Mouse (Mus musculus): ENCODE data around the gene Socs3. TPM values are rescaled to one million over a fixed set of nuclear protein-coding genes. Genes with fewer than 3 reads are reported as not detected.

Gene Socs3
- polyA plus RNA-seq, 1 experiment, result 64.6 TPM

GRCm38 (mm10) chr11:117997085-117997484 lies 27.2 kb upstream of the Socs3 start:
- WGBS, result 87% methylated on average over 2 of the region's 2 CpGs
- no peak for DNase-seq (ENCODE audit: low read depth, low spot score)

- 29% methylated on average over 3 of the region's 3 CpGs for WGBS
Measured at GRCm38 (mm10) chr11:117996066-117996465, 26.2 kb upstream of the Socs3 start.

GRCm38 (mm10) chr11:117995661-117996060 lies 25.8 kb upstream of the Socs3 start:
- 29% methylated on average over 3 of the region's 3 CpGs for WGBS
- DNase-seq (ENCODE audit: low read depth, low spot score), result no peak

More at GRCm38 (mm10) chr11:117996066-117996465, 26.2 kb upstream of the Socs3 start:
- DNase-seq (ENCODE audit: low read depth, low spot score), result no peak

GRCm38 (mm10) chr11:117995255-117995654 lies 25.4 kb upstream of the Socs3 start:
- WGBS, result 77% methylated on average over 2 of the region's 2 CpGs
- DNase-seq (ENCODE audit: low read depth, low spot score), result no peak

GRCm38 (mm10) chr11:117994250-117995057 lies 24.6 kb upstream of the Socs3 start:
- no peak for DNase-seq (ENCODE audit: low read depth, low spot score)
- 34% methylated on average over 9 of the region's 9 CpGs for WGBS

GRCm38 (mm10) chr11:117993190-117994175 lies 23.6 kb upstream of the Socs3 start:
- 55% methylated on average over 14 of the region's 14 CpGs for WGBS

GRCm38 (mm10) chr11:117991502-117992470 lies 21.9 kb upstream of the Socs3 start:
- WGBS, result 67% methylated on average over 9 of the region's 9 CpGs
- DNase-seq (ENCODE audit: low read depth, low spot score), result no peak

More at GRCm38 (mm10) chr11:117993190-117994175, 23.6 kb upstream of the Socs3 start:
- DNase-seq (ENCODE audit: low read depth, low spot score), result no peak

- DNase-seq (ENCODE audit: low read depth, low spot score), result no peak
- 30% methylated on average over 10 of the region's 10 CpGs for WGBS
Measured at GRCm38 (mm10) chr11:117989926-117990325, 20.1 kb upstream of the Socs3 start.

GRCm38 (mm10) chr11:117989241-117989640 lies 19.4 kb upstream of the Socs3 start:
- DNase-seq (ENCODE audit: low read depth, low spot score), result no peak
- 86% methylated on average over 4 of the region's 4 CpGs for WGBS

- 38% methylated on average over 4 of the region's 4 CpGs for WGBS
- DNase-seq (ENCODE audit: low read depth, low spot score), result no peak
Measured at GRCm38 (mm10) chr11:117987968-117988367, 18.1 kb upstream of the Socs3 start.

- no peak for DNase-seq (ENCODE audit: low read depth, low spot score)
- WGBS, result under 1% methylated on average over 32 of the region's 32 CpGs
Measured at GRCm38 (mm10) chr11:117987032-117987451, 17.2 kb upstream of the Socs3 start.

GRCm38 (mm10) chr11:117986126-117987031 lies 16.5 kb upstream of the Socs3 start, which contains the start of gene Pgs1:
Gene Pgs1 (plus strand): TSS chr11:117986292.
- 6% methylated on average over 51 of the region's 51 CpGs for WGBS
- no peak for DNase-seq (ENCODE audit: low read depth, low spot score)

- WGBS, result 46% methylated on average over 7 of the region's 7 CpGs
- no peak for DNase-seq (ENCODE audit: low read depth, low spot score)
Measured at GRCm38 (mm10) chr11:117983770-117984169, 13.9 kb upstream of the Socs3 start.

GRCm38 (mm10) chr11:117982426-117982825 lies 12.6 kb upstream of the Socs3 start:
- 73% methylated on average over 5 of the region's 5 CpGs for WGBS
- no peak for DNase-seq (ENCODE audit: low read depth, low spot score)

GRCm38 (mm10) chr11:117979388-117979787 lies 9.5 kb upstream of the Socs3 start:
- no peak for DNase-seq (ENCODE audit: low read depth, low spot score)
- 67% methylated on average over 7 of the region's 7 CpGs for WGBS

GRCm38 (mm10) chr11:117977694-117978360 lies 8.0 kb upstream of the Socs3 start:
- whole genome bisulfite sequencing, result 73% methylated on average over 5 of the region's 5 CpGs
- no peak for DNase-seq (ENCODE audit: low read depth, low spot score)

GRCm38 (mm10) chr11:117976081-117976582 lies 6.3 kb upstream of the Socs3 start:
- no peak for DNase-seq (ENCODE audit: low read depth, low spot score)
- WGBS, result 50% methylated on average over 8 of the region's 8 CpGs

Data from large intestine, adult 2 months (tissue).